Mouse (Mus musculus) liver, adult (tissue): ENCODE measurements around the gene Cyp2d11.

Experiments used
- GATA4 ChIP-seq: IDR thresholded peaks from 2 replicates; pipeline ENCODE4 v1.6.1; 2014; ENCODE audit warnings: mild to moderate bottlenecking, low read length; ENCODE audit not compliant: insufficient replicate concordance

Gene Cyp2d11

DNA sequence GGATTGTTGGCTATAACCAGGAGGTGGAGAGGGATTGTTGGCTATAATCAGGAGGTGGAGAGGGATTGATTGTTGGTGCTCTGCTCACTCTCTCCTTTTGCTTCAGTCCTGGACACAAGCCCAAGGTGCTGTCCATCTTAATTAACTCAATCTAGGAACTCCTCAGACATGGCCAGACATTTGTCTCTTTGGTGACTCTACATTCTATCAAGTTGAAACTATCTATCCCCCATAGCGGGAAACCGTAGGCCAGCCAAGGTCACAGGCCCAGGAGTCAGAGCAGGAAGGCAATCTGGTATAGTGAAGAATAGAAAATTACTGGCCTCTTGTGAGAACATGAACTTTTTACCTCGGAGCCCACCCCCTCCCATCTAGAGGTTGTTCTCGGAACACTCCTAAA, 31.6 kb downstream of the Cyp2d11 start:
- peak; percentile 84; the same call in 1 of the 2 replicates for TF ChIP-seq GATA4

DNA sequence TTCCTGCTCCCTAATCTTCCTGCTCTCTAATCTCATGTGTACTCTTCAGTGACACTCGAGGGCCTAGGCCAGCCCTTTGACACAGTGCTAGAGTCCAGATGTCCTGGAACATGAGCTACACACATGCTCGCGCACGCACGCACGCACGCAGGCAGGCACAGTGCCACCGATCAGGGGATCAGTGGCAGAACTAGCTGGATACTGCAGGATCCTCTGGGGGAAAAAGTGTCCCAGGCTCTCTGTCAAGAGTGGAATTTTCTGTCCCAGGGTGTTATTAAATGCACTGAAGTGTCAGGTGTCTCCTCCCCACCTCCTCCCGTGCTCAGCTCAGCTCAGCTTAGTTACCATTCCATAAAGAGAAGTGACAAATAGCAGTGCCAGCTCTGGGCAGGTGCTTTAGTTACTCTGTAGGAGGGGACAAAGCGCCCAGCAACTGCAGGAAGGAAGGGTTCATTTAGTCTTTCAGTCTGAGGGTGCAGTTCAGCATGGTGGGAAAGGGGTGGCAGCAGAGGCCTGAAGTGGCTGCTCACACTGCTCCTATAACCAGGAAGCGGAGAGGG, 32.3 kb downstream of the Cyp2d11 start:
- TF ChIP-seq GATA4 = peak; percentile 88; the same call in 1 of the 2 replicates

DNA sequence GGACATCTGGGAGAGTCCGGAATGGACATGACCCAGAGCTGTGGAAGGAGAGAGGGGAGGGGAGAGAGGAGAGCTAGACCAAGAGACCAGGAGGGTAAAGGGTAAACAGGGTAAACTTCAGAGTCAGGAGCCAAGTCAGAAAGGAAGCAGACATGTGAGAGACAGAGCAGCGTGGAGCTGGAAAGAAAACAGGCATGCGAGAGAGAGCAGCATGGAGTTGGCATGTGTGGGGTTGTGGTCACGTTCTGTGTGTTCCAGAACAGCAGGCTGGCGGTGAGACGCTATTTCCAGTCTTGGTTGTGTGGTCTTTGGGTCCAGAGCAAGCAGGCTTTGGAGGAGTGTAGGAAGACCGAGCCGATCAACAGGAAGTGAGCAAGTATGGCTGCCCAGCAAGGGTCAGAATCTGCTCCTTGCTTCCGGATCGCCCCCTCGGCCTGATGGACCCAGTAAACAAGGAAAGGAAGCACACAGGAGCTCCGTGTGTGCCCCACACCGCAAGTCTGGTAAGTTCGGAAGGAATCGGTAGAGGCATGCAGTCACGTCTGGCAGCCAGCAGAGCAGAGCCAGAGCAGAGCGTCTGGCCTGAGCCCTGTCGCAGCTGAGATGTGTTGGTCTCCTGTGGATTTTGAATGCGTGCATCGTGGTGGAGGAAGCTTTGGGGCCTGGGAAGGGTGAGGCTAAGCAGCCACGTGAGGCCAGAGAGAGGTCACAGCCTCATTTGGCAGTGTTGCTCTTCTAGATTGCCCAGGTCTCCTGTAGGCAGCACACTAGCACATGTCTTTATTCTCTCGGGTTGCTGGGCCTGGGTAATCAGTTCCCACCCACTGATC, 35.2 kb downstream of the Cyp2d11 start:
- TF ChIP-seq GATA4 = no peak; the same call in 1 of the 2 replicates

DNA sequence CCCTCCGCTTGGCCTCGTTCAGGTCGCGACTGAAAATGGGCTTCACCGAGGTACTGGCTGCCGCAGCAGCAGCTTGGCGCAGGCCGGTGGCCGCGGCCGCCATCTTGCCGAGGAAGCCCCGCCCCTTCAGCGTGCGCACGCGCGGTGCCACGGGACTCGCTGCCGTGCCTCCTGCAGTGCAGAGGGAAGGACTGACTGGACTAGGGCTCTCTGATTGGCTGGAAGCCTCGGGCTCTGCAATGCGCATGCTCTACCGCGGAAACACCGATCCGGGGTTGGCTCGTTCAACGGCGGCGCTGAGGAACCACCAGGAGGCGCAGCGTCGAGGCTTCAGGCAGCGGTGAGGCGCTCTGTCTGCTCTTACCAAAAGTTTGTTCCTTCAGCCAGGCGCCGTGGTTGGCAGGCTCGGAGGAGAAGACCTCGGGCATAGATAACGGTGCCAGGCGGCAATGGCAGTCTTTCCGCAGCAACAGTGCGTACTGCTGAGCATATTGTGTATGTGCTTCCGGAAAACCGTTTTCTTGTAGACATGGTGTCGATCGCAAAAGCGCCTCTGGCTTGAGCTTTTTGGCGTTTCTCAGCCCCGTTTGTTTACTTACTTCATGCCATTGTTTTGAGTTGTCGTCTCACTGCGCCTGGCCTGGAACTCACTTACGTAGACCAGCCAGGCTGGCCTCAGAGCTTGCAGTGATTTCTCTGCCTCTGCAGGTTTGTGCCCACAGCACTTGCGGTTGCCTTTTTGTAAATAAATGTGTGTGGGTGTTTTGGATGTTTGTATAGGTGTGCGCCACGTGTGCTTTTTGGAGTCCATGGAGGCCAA, 39.5 kb downstream of the Cyp2d11 start, which contains the start of gene Ndufa6:
Gene Ndufa6 (minus strand): TSS at position 197 of the 820 bp plus-strand sequence.
- TF ChIP-seq GATA4 = peak; percentile 79; the same call in 1 of the 2 replicates

DNA sequence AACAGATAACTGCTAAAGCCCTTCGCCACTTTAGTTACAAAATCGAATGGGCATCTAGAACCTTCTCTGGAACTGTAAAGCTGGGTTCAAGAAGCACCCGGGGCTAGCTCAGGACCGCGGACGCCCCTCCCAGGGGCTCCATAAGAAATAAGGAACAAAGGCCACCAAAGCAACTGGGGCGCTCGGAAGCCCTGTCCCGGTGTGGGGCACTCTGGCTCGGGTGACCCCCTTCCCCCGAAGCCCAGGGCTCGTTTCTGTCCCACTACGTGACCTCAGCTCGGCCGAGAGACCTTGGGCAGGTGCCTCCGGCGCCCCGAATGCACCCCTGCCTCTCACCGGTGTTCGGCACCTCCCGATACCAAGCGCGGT, 40.1 kb downstream of the Cyp2d11 start:
- no peak for TF ChIP-seq GATA4

DNA sequence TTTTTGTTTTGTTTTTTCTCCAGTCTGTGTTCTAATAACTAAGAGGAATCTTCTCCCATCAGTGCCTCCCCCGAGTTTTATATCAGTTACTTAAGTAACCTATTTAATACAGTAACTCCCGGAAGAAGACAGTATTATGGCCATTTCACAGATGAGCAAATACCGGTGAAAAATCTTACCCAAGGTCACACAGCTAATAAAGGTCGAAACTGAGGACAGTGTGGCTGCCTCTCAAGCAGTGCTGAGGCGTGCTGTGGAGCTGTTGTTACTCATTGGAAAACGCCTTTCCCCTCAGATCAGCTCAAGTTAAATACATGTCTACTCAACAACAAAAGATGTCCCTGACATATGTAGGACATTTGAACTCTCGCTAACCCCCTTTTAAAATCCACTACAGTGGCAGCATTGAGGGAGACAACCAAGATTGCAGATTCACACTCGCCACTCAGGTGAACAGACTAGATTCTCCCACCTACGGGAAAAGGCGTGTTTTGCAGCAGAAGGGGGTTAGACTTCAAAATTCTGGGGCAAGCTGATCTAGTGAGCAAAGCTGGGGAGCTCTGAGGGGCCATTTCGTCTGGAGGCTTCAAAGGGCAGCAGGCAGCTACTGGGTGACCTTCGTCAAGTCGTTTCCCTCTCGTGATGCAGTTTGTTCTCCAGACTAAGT, 40.6 kb downstream of the Cyp2d11 start:
- TF ChIP-seq GATA4 = no peak

DNA sequence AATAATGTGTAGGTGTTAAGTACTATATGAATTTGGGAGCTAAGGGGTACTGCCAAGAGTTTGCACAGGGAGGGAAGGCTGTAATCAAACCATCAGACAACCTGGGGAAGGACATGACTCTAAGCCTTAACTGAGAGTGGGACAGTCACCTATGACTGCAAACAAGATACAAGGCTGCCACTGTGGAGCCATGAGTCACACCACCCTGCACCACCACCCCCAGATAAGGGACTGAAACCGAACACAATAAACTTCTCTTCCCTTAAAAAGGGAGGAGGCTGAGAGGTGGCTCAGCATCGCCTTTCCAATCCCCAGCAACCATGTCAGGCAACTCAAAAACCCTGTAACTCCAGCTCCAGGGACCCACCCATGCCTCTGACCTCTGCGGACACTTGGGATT, 42.3 kb downstream of the Cyp2d11 start:
- TF ChIP-seq GATA4 = no peak

DNA sequence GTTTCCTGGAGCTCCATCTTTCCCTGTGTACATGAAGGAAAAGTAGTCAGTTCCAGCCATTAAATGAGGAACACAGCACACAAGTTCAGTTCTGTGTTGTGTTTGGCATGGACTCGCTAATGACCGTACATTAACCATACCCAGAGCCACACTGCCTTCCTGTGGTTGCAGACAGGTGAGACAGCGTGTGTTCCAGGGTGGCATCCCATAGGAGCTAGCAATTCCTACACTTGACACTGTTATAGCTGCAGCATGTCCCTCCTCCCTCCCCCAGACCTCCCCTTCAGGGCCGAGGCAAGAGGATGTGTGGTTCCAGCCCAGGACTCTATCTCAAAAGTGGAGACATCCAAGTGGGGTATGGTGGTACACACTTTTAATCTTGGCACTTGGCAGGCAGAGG, 43.5 kb downstream of the Cyp2d11 start:
- no peak for TF ChIP-seq GATA4

DNA sequence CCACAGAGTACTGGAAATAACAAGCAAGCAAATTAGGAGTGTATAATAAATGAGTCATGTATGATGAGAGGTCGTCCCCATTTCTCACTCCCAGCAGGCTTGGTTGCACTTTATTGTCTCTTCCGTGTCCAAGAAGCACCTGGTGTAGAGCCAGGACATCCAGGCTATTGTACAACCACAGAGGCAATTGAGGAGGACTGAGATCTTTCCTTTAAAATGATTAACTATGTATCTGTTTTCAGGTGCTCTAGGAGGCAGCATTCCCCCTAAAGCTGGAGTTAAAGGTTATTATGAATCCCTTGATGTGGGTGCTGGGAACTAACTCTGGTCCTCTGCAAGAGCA, 44.9 kb downstream of the Cyp2d11 start:
- no peak for TF ChIP-seq GATA4

DNA sequence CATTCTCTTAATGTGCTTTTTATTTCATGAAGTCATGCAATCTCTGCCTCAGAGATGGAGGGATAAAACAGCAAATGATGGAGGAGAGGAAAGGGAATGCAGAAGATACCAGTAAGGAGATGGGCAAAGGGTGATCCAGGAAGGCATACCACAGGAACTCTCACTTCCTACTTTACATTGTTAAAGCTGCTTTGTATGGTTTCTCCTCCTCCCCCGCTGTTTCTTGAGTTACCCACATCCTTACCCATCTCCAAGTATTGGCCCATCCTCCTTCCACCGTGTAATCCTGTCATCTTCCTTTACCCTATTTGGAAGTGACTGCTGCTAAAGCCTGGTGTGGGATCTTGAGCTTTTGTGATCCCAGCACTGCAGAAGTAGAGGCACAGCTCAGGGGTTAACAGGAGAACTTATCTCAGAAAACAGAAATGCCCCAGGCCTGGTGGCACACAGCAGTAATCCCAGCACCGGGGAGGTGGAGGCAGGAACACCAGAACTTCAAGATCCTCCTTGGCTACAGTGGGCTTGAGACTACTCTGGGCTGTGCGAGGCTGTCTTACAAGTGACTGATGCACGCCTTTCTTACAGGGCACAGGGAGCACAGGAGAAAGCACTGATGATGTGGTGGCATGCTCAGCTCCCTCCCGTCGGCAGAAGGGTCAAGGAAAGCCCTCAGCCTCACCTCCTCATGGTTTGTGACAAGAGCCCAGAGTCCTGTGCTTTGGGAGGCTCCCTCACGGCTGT, 45.4 kb downstream of the Cyp2d11 start:
- no peak for TF ChIP-seq GATA4

DNA sequence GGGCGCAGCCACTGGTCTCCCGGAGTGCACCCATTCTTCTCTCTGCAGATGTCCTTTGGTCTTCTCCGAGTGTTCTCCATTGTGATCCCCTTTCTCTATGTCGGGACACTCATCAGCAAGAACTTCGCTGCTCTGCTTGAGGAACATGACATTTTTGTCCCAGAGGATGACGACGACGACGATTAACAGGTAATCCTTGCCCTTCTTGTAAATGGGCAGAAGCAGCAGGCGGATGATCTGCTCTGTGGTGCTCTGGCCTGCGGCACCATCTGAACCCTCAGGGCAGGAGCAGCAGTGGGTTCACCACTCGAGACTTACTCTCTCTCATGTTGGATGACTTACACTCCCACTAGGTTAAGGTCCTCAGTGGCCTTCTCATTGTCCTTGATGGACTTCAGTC, 46.0 kb downstream of the Cyp2d11 start:
- no peak for TF ChIP-seq GATA4

DNA sequence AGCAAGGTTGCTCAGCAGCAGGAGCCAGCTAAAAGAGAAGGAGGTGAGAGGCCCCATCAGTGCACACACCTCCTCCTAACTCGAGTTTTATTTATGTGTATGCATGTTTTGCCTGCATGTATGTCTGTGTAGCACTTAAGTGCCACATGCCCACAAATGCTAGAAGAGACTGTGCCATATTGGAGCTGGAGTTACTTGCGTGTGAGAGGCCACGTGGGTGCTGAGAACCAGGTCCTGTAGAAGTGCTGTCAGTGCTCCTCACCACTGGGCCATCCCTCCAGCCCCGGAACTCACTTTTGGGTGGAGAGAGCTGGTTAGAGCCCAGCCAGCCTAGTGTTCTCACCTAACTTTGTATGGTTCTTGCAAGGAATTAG, 46.5 kb downstream of the Cyp2d11 start:
- TF ChIP-seq GATA4 = no peak

DNA sequence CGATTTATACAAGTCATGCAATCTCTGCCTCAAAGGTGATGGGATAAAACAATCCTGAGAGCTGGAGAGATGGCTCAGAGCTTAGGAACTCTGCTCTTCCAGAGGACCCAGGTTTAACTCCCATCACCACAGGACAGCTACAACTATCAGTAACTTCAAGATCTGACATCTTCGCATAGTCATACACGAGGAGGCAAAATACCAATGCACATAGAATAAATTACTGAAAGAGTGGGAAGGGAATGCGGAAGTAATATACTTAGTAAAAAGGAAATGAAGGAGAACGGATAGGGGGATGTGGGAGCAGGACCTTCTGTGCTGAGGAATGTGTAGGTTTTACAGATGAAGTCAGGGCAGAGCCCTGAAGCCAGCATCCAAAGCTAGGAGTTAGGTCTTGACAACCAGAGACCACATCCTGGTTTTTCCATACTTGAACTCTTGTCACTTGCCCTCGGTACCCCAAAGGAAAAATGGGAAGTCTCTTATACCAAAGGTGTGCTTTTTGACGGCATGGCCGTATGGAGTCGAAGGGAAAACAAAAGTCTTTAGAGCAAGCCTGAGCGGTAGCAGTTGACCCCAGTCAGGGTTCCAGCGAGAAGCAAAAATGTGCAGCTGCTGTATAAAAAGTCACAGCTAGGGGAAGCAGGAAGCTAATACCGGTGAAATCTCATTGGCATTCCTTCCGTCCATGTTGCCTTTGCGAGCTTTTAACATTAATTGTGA, 47.1 kb downstream of the Cyp2d11 start:
- no peak for TF ChIP-seq GATA4

DNA sequence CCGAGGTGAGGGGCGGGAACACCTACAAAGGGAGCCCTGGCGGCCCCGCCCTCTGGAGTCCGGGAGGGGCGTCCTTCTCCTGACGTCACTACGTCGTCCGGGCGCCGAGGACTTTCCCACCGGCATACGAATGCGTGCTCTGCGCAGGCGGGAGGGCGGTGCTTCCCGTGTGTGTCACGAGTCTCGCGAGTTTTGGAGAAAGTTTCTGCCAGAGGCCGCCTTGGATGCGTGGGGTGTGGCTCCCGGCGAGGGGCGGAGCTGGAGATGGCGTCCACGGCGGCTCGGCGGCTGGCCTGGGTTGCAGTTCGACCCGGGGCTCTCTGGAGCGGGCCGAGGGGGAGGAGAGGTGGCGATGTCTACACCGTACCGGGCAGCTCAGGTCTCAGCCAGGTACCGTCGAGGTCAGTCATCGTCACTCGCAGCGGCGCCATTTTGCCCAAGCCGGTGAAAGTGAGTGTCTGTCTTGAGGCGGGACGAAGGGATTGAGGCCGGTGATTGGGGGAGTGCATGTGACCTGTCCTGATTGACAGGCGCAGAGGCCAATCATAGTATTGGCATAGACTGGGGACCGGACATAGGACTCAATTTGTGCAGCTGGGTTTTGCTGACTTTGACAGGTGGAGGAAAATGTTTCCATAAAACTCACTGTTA, 47.9 kb downstream of the Cyp2d11 start:
- TF ChIP-seq GATA4 = no peak
